Mouse (Mus musculus): ENCODE measurements around the gene Cyp2c39. TPM values are rescaled to one million over a fixed set of nuclear protein-coding genes. Genes with fewer than 3 reads are reported as not detected.

Gene Cyp2c39
- not detected for total RNA-seq (2023)

DNA sequence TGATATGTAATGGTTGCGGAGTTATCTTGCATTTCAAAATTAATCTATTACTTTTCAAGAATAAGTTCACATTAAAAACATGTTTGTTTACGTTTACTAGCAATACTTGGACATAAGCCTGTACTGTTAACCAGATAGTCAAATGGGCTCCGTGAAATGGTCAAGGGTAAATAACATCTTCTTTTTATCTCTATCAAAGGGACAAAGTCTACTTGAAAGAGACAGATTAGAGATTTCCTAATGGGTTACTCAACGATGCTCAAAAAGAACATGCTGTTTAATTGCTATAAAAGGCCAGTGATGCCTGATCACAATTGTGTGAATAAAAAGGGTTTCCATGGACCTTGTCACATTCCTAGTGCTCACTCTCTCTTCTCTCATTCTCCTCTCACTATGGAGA lies at the start of gene Cyp2c39:
Gene Cyp2c39 (plus strand): TSS at position 329 of the 400 bp plus-strand sequence.

GRCm38 (mm10) chr19:39462941-39463340 lies 47.7 kb upstream of the Cyp2c39 start, which contains the start of gene Cyp2c38:
Gene Cyp2c38 (minus strand): TSS chr19:39463075.

Other genes starting within 250 kb of the Cyp2c39 start
- not detected for gene Cyp2c29, start 241.5 kb upstream of the Cyp2c39 start, total RNA-seq (2023)
- not detected for gene Cyp2c38, start 47.8 kb upstream of the Cyp2c39 start, total RNA-seq (2023)
- not detected for gene Cyp2c67, start 138.2 kb downstream of the Cyp2c39 start, total RNA-seq (2023)
- not detected for gene Cyp2c68, start 230.2 kb downstream of the Cyp2c39 start, total RNA-seq (2023)

All from CD4-positive naive resting alpha-beta T cell, adult 57 days (primary cell).